In genomic region chr17:87583575-87583974, GRCm38 (mm10) we compare ENCODE assay signal across 31 mouse cellular contexts. TPM values are rescaled to one million over a fixed set of nuclear protein-coding genes. Genes with fewer than 3 reads are reported as not detected.
A peak's percentile ranks its signal among the peaks of the same experiment; 100 is the strongest.
DNase-seq lines count a peak whose midpoint lies in the region; ATAC-seq and TF ChIP-seq lines count a peak whose summit lies in the region.
"Had no signal": no experiment of that assay in that cellular context is flagged by ENCODE, and none has a peak within 500 bp of the region (broad histone marks: within the 10 kb centered on the region; RNA-seq: fewer than 3 reads in every experiment).

No protein-coding gene starts in this region.

- H3K27me3 ChIP-seq in hindbrain, postnatal 0 days (ENCODE audit: insufficient read depth, low read length) = no peaks in the 10 kb centered on the region
- H3K27me3 ChIP-seq in hindbrain, embryonic 12.5 days = no peaks in the 10 kb centered on the region
- H3K27me3 ChIP-seq in lung, embryonic 14.5 days (ENCODE audit: insufficient read depth, low read length) = no peaks in the 10 kb centered on the region
- no peaks in the 10 kb centered on the region for H3K27me3 ChIP-seq in stomach, postnatal 0 days (ENCODE audit: control insufficient read depth, insufficient read depth, low read length)
- H3K27me3 ChIP-seq: embryonic facial prominence, embryonic 13.5 days; forebrain, embryonic 13.5 days; heart, embryonic 15.5 days had no signal

- no peak overlapping the region for H3K9ac ChIP-seq in hindbrain, postnatal 0 days (replicated peaks; ENCODE audit: low read length)
- no peak overlapping the region for H3K9ac ChIP-seq in hindbrain, embryonic 12.5 days
- no peak overlapping the region for H3K9ac ChIP-seq in lung, embryonic 14.5 days
- H3K9ac ChIP-seq in stomach, postnatal 0 days (ENCODE audit: low read length) = no peak overlapping the region
- H3K9ac ChIP-seq: embryonic facial prominence, embryonic 13.5 days; forebrain, embryonic 13.5 days; heart, embryonic 12.5 days; heart, embryonic 15.5 days; hindbrain, embryonic 14.5 days had no signal

- 60% methylated on average over 6 of the region's 6 CpGs for WGBS in hindbrain, postnatal 0 days
- WGBS in hindbrain, embryonic 12.5 days = 56% methylated on average over 6 of the region's 6 CpGs
- 51% methylated on average over 6 of the region's 6 CpGs for WGBS in lung, embryonic 14.5 days
- 55% methylated on average over 6 of the region's 6 CpGs for WGBS in stomach, postnatal 0 days

- no peaks in the 10 kb centered on the region for H3K36me3 ChIP-seq in hindbrain, postnatal 0 days (ENCODE audit: insufficient read depth, low read length)
- H3K36me3 ChIP-seq in hindbrain, embryonic 12.5 days = no peaks in the 10 kb centered on the region
- no peaks in the 10 kb centered on the region for H3K36me3 ChIP-seq in lung, embryonic 14.5 days (ENCODE audit: insufficient read depth)
- H3K36me3 ChIP-seq in stomach, postnatal 0 days (ENCODE audit: control insufficient read depth, insufficient read depth, low read length) = no peaks in the 10 kb centered on the region
- H3K36me3 ChIP-seq: embryonic facial prominence, embryonic 10.5 days; embryonic facial prominence, embryonic 13.5 days; heart, embryonic 12.5 days; heart, embryonic 15.5 days; hindbrain, embryonic 10.5 days had no signal

- ATAC-seq in hindbrain, postnatal 0 days = no peak
- no peak for ATAC-seq in hindbrain, embryonic 12.5 days (ENCODE audit: low FRiP score)
- ATAC-seq in lung, embryonic 14.5 days (ENCODE audit: insufficient read depth) = no peak
- no peak for ATAC-seq in stomach, postnatal 0 days (ENCODE audit: low FRiP score, low TSS enrichment)
- ATAC-seq: forebrain, embryonic 13.5 days; forebrain, embryonic 16.5 days had no signal

- TF ChIP-seq EP300 in stomach, postnatal 0 days (optimal IDR thresholded peaks at IDR 0.05) = no peak

- H3K4me1 ChIP-seq in hindbrain, postnatal 0 days (ENCODE audit: insufficient read depth, low read length) = no peaks in the 10 kb centered on the region
- no peaks in the 10 kb centered on the region for H3K4me1 ChIP-seq in hindbrain, embryonic 12.5 days
- no peaks in the 10 kb centered on the region for H3K4me1 ChIP-seq in lung, embryonic 14.5 days (ENCODE audit: insufficient read depth)
- no peaks in the 10 kb centered on the region for H3K4me1 ChIP-seq in stomach, postnatal 0 days (replicated peaks; ENCODE audit: control insufficient read depth, insufficient read depth)
- H3K4me1 ChIP-seq: embryonic facial prominence, embryonic 10.5 days; embryonic facial prominence, embryonic 13.5 days; forebrain, embryonic 13.5 days; heart, embryonic 15.5 days; hindbrain, embryonic 10.5 days had no signal

- intact Hi-C loops in left cerebral cortex, postnatal 14 days (cut with DNase I) = no loop called here

- no peak overlapping the region for H3K27ac ChIP-seq in hindbrain, postnatal 0 days
- no peak overlapping the region for H3K27ac ChIP-seq in hindbrain, embryonic 12.5 days
- no peak overlapping the region for H3K27ac ChIP-seq in lung, embryonic 14.5 days (ENCODE audit: low read depth)
- H3K27ac ChIP-seq in stomach, postnatal 0 days (replicated peaks) = no peak overlapping the region
- H3K27ac ChIP-seq: embryonic facial prominence, embryonic 10.5 days; embryonic facial prominence, embryonic 13.5 days; forebrain, embryonic 13.5 days; gastrocnemius, adult 2 months; heart, embryonic 15.5 days; hindbrain, embryonic 10.5 days; hindbrain, embryonic 14.5 days had no signal

- no peak overlapping the region for H3K4me2 ChIP-seq in hindbrain, postnatal 0 days (ENCODE audit: low read depth, low read length)
- no peak overlapping the region for H3K4me2 ChIP-seq in hindbrain, embryonic 12.5 days (replicated peaks)
- H3K4me2 ChIP-seq in lung, embryonic 14.5 days = no peak overlapping the region
- no peak overlapping the region for H3K4me2 ChIP-seq in stomach, postnatal 0 days (replicated peaks; ENCODE audit: low read depth)
- H3K4me2 ChIP-seq: embryonic facial prominence, embryonic 13.5 days; forebrain, embryonic 13.5 days; heart, embryonic 12.5 days; heart, embryonic 15.5 days; hindbrain, embryonic 14.5 days had no signal

- no peak for DNase-seq in hindbrain, postnatal 0 days (ENCODE audit: low spot score)
- no peak for DNase-seq in lung, embryonic 14.5 days
- DNase-seq in lung, postnatal 36 days = no peak
- DNase-seq in ES-CJ7 (ENCODE audit: low read depth, low spot score) = peak; percentile 30
- DNase-seq in stomach, postnatal 0 days (ENCODE audit: low spot score) = no peak
- no peak for DNase-seq in left cerebral cortex, postnatal 14 days (ENCODE audit: low spot score in 2 of 2)
- DNase-seq: adrenal gland, postnatal 10 days; adrenal gland, postnatal 36 days; B cell, adult 2 months; cerebellum, adult 11-12 months; cerebellum, adult 8-10 months; cerebellum, postnatal 10 days; cerebellum, postnatal 36 days; embryo, embryonic 11 days; gastrocnemius, adult 2 months; gastrocnemius, postnatal 14 days; heart, adult 11 months; heart, postnatal 10 days; heart, postnatal 36 days had no signal

- H3K9me3 ChIP-seq in hindbrain, postnatal 0 days (ENCODE audit: low read length) = no peaks in the 10 kb centered on the region
- H3K9me3 ChIP-seq in hindbrain, embryonic 12.5 days (replicated peaks) = peaks cover 4% of the 10 kb centered on the region; the same call in 1 of the 2 replicates
- 0 out of 2 replicates have a peak, but pooled peaks cover 4% of the 10 kb centered on the region for H3K9me3 ChIP-seq in lung, embryonic 14.5 days (ENCODE audit: low read depth, low read length)
- no peaks in the 10 kb centered on the region; the same call in 1 of the 2 replicates for H3K9me3 ChIP-seq in stomach, postnatal 0 days (ENCODE audit: control insufficient read depth, low read length)

- TF ChIP-seq CTCF in hindbrain, postnatal 0 days (IDR thresholded peaks at IDR 0.05; ENCODE audit: low read depth) = peak; percentile 32; the same call in 1 of the 2 replicates
- peak; percentile 28; the same call in 1 of the 2 replicates for TF ChIP-seq CTCF in lung, embryonic 14.5 days (IDR thresholded peaks at IDR 0.05; ENCODE audit: low read depth)
- TF ChIP-seq CTCF in stomach, postnatal 0 days (IDR thresholded peaks at IDR 0.05; ENCODE audit: low read depth) = peak; percentile 22

- no peak overlapping the region for H3K4me3 ChIP-seq in hindbrain, postnatal 0 days (ENCODE audit: low read length)
- H3K4me3 ChIP-seq in hindbrain, embryonic 12.5 days = no peak overlapping the region
- no peak overlapping the region for H3K4me3 ChIP-seq in lung, embryonic 14.5 days (ENCODE audit: low read depth, low read length)
- H3K4me3 ChIP-seq in stomach, postnatal 0 days (ENCODE audit: low read depth, low read length) = no peak overlapping the region
- H3K4me3 ChIP-seq: embryonic facial prominence, embryonic 10.5 days; embryonic facial prominence, embryonic 13.5 days; erythroblast, embryonic 14.5 days; forebrain, embryonic 13.5 days; gastrocnemius, adult 2 months; heart, embryonic 12.5 days; heart, embryonic 15.5 days; hindbrain, embryonic 10.5 days had no signal

RNA-seq across cellular contexts. Expression of gene Epcam, which starts 52.2 kb away (rescaled TPM):
- total RNA-seq in hindbrain, postnatal 0 days (2014; rRNA removed) = 1.4 and 2.3 TPM in 2 replicates
- polyA plus RNA-seq in hindbrain, postnatal 0 days (2015; fragmentation: Nextera tagmentation; extraction: Ambion mirVana) = 4.8 and 5.1 TPM in 2 replicates
- polyA plus RNA-seq in hindbrain, embryonic 12.5 days (2016; fragmentation: Nextera tagmentation; extraction: Ambion mirVana) = 25.3 and 50.1 TPM in 2 replicates
- polyA plus RNA-seq in lung, embryonic 14.5 days (2014; fragmentation: Nextera tagmentation; extraction: Ambion mirVana) = 341 and 349 TPM in 2 replicates
- polyA plus RNA-seq in stomach, postnatal 0 days (2015; fragmentation: Nextera tagmentation; extraction: Ambion mirVana) = 308 and 316 TPM in 2 replicates
- total RNA-seq in left cerebral cortex, postnatal 14 days (2021) = under 1 TPM; 0.20 to 0.57 TPM
- total RNA-seq: adrenal gland, adult 18-20 months; adrenal gland, postnatal 36 days; gastrocnemius, adult 2 months; heart, adult 8-10 months; heart, postnatal 10 days; heart, postnatal 36 days had no signal
- polyA plus RNA-seq: erythroblast, embryonic 14.5 days had no signal
